Mouse (Mus musculus) forelimb bud, embryonic 11.5 days (tissue): ENCODE measurements around the gene Zfp362.
A peak's percentile ranks its signal among the peaks of the same experiment; 100 is the strongest.

ENCODE experiments used
- DNase-seq: peaks from one replicate; pipeline ENCODE4 v3.0.0-alpha.2; 2012; ENCODE audit warnings: low read depth, low spot score

The Zfp362 gene

DNA sequence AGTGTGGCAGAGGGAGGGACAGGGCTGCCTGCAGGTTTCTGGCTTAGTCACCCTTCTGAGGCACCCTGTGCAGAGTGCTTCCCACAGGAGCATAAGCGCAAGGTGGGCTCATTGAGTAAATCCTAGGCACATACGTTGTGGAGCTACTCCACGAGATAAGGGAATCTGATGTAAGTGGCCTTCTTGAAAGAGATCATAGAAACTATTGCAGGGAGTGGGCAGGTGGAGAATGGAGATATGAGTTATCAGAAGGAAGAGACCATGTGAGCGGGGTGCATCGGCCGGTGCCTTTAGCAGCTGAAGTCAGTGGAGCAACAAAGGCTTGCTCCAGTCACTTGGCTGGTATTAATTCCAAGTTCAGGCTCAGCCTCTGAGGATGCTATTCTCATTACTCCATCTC, 45.8 kb downstream of the Zfp362 start:
- DNase-seq: no peak

- DNase-seq: no peak
Measured at GRCm38 (mm10) chr4:128759214-128759613, 46.6 kb downstream of the Zfp362 start.

- DNase-seq: no peak
Measured at GRCm38 (mm10) chr4:128755900-128756299, 49.9 kb downstream of the Zfp362 start.

GRCm38 (mm10) chr4:128755064-128755463, 50.8 kb downstream of the Zfp362 start, which contains the start of gene A3galt2:
A3galt2 (plus strand) TSS chr4:128755364.
- no peak for DNase-seq

DNA sequence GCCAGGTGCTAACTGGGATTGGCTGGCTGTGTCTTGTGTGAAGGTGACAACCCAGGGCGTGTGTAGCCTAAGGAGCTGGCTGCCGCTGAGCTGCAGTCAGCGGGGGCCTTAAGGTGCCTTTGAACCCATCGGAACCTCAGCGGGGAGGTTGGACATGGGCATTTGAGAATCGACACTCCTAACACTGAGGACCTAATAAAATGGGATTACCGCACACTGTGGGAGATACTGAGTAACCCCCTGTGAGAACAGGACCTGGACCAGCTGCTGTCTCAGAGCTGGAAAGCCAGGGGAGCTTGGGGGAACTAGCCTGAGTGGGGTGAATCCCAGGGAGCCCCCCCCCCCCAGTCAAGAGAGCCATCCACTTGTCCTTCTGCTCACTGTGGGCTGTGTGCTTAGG, 52.3 kb downstream of the Zfp362 start:
- DNase-seq: no peak

DNA sequence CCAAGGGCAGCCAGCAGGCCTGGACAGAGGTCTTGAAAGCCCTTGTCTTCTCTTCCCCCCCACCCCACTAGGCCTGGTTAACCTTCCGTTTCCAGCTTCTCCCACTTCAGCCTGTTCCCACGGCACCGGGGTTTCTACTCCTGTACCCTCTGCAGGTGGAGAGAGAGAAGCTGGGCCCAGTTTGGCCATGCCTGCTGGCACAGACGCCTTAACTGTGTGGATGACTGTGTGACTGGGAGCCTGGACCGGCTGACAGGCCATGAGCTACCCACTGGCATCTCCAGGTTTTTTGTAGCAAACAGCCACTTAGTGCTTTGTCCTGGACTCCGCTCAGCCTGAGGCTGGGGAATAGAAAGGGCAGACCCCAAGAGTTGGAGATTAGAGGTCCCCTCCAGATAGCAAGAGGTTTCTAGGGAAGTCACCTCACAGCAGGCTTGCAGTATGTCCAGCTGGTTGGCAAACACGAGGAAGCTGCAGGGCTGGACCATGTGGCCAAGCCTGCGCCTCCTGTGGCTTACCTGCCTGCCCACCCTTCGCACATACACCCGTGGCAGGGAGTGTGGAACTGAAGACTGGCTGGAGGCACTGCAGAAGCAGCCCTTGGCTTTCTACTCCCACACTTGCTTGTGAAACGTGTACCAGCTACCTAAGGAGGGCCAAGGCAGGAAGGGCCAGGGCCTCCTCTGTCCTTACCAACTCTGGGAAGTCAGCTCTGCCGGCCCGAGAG, 53.7 kb downstream of the Zfp362 start:
- no peak for DNase-seq

DNA sequence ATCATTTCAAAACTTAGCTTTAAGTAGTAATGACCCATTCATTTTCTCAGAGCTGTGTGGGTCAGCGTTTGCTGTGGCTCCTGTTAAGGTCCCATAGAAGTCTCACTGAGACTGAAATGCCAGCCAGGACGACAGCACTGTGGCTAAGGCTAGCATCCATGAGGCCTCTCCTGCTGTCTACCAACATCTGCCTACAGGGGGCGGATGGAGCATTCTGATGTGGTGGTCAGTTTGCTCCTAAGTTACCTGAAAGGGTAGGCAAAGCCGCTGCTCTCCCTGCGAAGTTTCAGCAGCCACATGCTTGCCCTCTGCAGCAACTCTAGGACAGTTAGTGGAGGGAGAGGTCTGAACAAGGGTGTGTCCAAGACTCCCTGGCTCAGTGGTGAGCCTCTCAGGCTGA, 54.8 kb downstream of the Zfp362 start:
- DNase-seq: no peak

DNA sequence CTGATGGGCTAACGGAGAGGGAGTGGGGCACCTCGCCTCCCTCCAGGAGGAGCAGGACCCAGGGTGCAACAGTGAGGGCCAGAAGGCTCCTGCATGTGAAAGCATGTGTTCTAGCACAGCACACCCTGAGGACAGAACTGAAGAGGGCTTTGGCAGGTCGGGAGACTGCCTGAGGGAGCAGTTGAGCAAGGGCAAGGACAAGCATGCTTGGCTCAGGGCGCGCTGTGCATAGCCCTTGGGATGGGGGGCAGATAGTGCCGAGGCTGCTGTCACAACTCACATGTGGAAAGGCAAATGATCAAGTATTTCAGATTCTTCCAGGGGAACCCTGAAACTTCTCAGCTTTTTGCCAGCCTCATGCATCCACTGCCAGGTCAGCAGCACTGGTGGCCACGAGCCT, 57.5 kb downstream of the Zfp362 start:
- DNase-seq: no peak

- no peak for DNase-seq
Measured at GRCm38 (mm10) chr4:128747614-128748270, 58.1 kb downstream of the Zfp362 start.

GRCm38 (mm10) chr4:128745160-128745559, 60.7 kb downstream of the Zfp362 start:
- no peak for DNase-seq

DNA sequence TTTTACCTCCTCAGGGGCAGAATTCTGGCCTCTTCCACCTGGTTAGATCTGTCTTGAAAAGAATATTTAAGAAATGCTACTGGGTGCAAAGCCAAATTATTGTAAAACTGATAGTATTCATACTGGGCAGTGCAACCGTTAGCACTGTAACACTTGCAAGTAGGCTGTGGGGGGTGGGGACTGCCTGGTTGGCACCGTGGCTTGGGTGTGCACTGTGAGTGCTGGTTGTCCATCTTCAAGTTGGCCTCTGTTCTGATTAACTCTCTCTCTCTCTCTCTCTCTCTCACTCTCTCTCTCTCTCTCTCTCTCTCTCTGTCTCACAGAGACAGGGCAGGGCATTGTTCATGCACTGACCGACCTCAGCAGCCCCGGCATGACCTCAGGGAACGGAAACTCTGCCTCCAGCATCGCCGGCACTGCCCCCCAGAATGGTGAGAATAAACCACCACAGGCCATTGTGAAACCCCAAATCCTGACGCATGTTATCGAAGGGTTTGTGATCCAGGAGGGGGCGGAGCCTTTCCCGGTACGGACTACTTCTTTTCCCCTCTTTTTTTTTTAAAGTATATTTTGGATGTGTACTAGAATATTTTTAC, 62.7 kb downstream of the Zfp362 start:
- DNase-seq: no peak

DNA sequence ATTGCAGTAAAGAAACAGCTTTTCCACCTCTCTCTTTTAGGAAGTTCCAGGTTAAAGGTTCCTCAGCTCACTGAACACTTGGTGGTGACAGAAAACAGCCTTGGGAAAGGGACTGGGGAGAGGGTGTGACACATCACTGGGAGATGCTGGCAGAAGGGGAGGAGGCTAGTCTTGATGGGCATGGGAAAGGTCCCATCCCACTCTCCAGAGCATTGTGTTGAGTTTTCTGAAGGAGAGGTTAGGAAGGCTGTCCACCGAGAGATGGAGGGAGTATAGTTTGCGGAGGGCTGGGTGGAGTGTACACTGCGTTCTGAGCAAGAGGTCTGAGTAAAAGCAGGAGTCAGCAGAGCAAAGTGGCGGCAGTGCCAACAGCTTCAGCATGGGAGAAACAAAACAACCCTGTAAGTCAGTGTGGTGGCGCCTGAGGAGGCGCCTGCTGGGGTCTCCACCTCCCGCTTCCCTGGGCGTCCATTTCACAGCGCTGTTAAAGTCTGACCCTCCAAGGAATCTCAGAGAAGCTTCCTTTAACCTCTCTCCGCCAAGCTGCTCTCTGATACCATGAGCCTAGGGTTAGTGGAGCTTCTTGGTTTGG, 63.4 kb downstream of the Zfp362 start:
- DNase-seq: no peak

DNA sequence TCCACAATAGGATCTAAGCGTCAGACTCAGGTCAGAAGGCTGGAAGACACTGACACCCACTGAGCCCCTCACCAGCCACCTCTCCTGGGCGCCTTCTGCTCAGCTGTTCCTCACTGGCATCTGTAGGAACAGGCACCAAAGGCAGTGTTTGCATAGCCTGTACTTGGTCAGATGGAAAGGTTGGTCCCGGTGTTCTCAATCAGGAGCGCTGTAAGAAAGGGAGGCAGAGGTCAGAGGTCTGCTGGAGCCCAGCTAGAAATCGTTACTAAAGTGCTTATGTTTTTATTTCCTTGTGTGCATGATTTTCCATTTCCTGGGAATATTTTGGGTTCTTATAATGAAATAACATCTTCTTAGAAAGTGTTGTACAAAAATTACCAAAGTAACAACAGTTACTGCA, 63.9 kb downstream of the Zfp362 start:
- DNase-seq: no peak

GRCm38 (mm10) chr4:128740878-128741277, 65.0 kb downstream of the Zfp362 start:
- DNase-seq: no peak

DNA sequence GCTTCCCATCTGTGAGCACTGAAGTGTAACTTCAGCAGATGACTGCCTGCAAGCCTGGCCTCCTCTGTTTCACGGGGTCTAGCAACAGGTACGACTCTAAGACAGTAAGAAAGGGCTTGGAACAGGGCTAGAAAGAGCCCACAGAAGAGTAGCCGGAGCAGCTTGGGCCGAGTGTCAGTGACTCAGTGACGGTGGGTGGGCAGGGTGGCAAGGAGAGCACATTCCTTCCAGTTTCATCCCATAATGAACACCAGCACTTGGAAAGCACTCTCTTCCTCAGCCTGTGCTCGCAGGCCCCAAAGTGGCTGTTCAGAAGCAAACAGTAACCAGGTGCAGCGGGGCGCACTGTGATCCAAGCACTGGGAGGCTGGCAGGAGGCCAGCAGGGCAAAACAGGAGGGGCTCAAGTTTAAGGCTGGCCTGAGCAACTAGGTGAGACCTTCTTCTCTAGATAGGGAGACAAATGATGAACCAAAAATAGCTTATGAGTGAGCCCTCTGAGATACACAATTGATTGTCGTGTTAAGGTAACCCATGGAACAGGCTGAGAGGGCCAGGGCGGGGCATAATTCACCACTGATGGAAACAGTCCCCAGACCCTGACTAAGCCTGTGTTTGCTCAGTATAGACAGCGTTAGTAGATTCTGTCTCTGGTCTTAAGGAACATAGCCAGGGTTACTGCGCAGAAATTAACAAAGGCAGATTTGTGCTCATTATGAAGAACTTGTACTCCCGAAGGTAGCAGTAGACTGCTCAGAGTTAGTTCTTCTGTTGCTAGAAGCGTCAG, 67.8 kb downstream of the Zfp362 start:
- no peak for DNase-seq

DNA sequence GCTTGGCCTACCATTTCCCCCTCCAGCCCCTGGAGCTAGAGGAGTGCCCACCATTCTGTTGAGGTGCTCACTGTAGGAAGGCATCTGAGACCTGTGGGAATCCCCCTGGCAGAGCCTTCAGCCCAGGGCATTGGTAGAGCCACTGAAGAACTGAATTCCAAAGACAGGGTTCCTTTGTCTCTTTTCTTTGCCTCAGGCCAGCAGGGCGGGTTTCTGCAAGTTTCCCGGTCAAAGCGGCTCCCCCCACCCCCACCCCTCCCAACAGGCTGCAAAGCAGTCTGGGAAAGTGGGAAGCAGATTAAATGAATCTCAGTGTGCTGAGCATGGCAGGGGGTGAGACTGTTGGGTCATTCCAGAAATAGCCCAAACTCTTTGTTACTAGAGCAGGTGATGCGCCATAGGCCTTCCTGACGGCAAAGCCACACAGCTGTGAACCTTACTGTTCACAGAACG, 68.7 kb downstream of the Zfp362 start:
- DNase-seq: peak; percentile 33

- DNase-seq: no peak
Measured at GRCm38 (mm10) chr4:128734721-128735671, 70.8 kb downstream of the Zfp362 start.

- no peak for DNase-seq
Measured at GRCm38 (mm10) chr4:128734217-128734616, 71.6 kb downstream of the Zfp362 start.

DNA sequence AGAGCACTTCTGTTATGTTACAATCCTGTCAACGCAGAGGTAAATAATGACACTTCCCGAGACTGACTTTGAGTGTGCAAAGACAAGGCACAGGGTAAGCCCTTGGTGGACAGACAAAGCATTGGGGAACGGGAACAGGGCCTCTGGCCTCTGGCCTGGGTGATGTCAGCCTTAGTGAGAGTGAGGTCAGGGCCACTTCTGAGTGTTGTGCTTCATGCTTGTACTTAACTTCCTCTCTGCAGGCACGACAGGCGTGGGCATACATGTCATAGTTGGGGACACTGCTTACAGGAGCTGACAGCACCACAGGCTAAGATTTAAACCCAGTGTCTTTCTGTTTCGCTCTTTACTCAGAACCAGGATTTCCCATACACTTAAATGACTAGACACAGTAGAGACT, 72.3 kb downstream of the Zfp362 start:
- DNase-seq: no peak

DNA sequence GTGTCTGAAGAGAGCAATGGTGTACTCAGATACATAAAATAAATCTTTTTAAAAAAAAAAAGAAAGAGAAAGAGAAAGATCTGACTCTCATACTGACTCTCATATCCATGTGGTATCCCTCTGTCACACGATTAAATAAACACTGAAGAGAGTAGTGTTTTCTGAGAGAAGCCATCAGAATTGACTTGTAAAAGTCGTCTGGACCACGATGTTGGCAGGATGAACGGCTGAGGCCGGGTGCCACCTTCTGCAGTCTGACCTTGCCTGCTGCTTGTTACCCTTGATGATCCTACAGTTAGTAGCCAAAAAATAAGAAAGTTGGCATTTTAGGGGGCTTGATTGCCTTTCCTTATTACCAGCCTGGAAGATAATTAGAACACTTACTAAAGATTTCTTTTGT, 73.1 kb downstream of the Zfp362 start:
- no peak for DNase-seq

DNA sequence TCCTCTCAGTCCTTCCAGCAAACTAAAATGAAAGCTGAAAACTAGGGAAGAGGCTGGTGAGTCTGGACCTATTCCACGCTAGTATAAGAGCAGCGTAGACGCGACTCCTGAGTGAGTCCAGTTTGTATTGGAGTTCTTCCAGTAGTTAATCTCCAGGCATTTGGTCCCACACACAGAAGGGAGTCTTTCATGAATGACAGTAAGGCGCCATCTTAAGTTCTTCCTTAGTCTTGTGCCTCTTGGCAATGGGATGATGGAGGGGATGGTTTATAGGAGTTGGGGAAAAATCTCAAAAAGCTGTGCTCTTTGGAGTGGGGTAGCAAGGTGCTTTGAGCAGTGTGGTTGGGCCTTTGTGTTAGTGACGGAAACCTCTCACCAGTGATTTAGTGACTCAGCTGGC, 75.6 kb downstream of the Zfp362 start:
- no peak for DNase-seq
